Mouse (Mus musculus) kidney, postnatal 0 days (tissue): Measurements from ENCODE around the gene Gtf3c2. TPM values are rescaled to one million over a fixed set of nuclear protein-coding genes. Genes with fewer than 3 reads are reported as not detected.

Experiments
- ATAC-seq: fragments of 200-750 bp; cut with Nextera tagmentation; replicated peaks from 2 replicates; pipeline ENCODE4 v1.8.0; 2017; ENCODE audit warnings: low read depth, moderate number of reproducible peaks, moderate TSS enrichment, moderate library complexity; ENCODE audit not compliant: low FRiP score
- DNase-seq: peaks from one replicate; pipeline ENCODE4 v3.0.0-alpha.2; 2016; ENCODE audit warnings: low spot score
- H3K27ac ChIP-seq: fragments of 300-500 bp; sonication (generic); 2 replicates; pipeline ENCODE4 v1.5.1; 2014; ENCODE audit warnings: mild to moderate bottlenecking
- H3K27me3 ChIP-seq: fragments of 300-500 bp; sonication (generic); 2 replicates; pipeline ENCODE4 v1.6.1; 2014; ENCODE audit warnings: low read length, mixed read lengths; ENCODE audit not compliant: insufficient read depth
- H3K36me3 ChIP-seq: fragments of 300-500 bp; sonication (generic); 2 replicates; pipeline ENCODE4 v1.6.1; 2014; ENCODE audit warnings: low read length, mixed read lengths; ENCODE audit not compliant: insufficient read depth
- H3K4me1 ChIP-seq: fragments of 300-500 bp; sonication (generic); replicated peaks from 2 replicates; pipeline ENCODE4 v1.6.1; 2014; ENCODE audit warnings: antibody characterized with exemption, low read length, mixed read lengths; ENCODE audit not compliant: insufficient read depth
- H3K4me2 ChIP-seq: fragments of 300-500 bp; sonication (generic); 2 replicates; pipeline ENCODE4 v1.6.1; 2014; ENCODE audit warnings: mild to moderate bottlenecking, low read length, moderate library complexity, mixed read lengths
- H3K4me3 ChIP-seq: fragments of 300-500 bp; sonication (generic); replicated peaks from 2 replicates; pipeline ENCODE4 v1.5.1; 2014; ENCODE audit warnings: low read depth, low read length
- H3K9ac ChIP-seq: fragments of 300-500 bp; sonication (generic); 2 replicates; pipeline ENCODE4 v1.6.1; 2014; ENCODE audit warnings: low read depth, low read length
- H3K9me3 ChIP-seq: fragments of 300-500 bp; sonication (generic); replicated peaks from 2 replicates; pipeline ENCODE4 v1.6.1; 2016; ENCODE audit warnings: low read length, inconsistent platforms, mixed read lengths
- CTCF ChIP-seq: IDR thresholded peaks from 2 replicates; pipeline ENCODE4 v1.5.1; 2016; ENCODE audit warnings: antibody characterized with exemption, low read depth, mild to moderate bottlenecking, moderate library complexity
- WGBS: fragments of 180-500 bp; shearing (Covaris S2); extraction: QIAGEN DNeasy Blood & Tissue Kit; methylation state at CpG from one replicate; pipeline ENCODE4 v1.1.7; 2014; 5-methylcytosine and 5-hydroxymethylcytosine counted together
- polyA plus RNA-seq: library from polyadenylated mRNA; unstranded; fragments of >200 nt; fragmentation: Nextera tagmentation; extraction: Ambion mirVana; gene quantifications from 2 replicates; pipeline ENCODE4 v1.2.1, GENCODE M21; 2015

Gene Gtf3c2
- polyA plus RNA-seq, 1 experiment from 2014 or later, result 42.5 TPM

- TF ChIP-seq CTCF, result no peak
- DNase-seq (no peak), ATAC-seq (no peak)
- Histone ChIP-seq H3K4me3 (no peak overlapping the region), H3K9me3 (0 out of 2 replicates have a peak, but pooled peaks cover 3% of the 10 kb centered on the region), H3K27ac (no peak overlapping the region), H3K9ac (no peak overlapping the region), H3K4me1 (peaks cover 9% of the 10 kb centered on the region; the same call in 1 of the 2 replicates), H3K4me2 (no peak overlapping the region), H3K27me3 (no peaks in the 10 kb centered on the region), H3K36me3 (peaks cover 45% of the 10 kb centered on the region)
- 92% methylated on average over 19 of the region's 19 CpGs for WGBS
These were observed 19.5 kb upstream of the Gtf3c2 start for GRCm38 (mm10) chr5:31199321-31199892.

GRCm38 (mm10) chr5:31198616-31199320, 18.8 kb upstream of the Gtf3c2 start:
- DNase-seq (no peak), ATAC-seq (no peak)
- no peak for TF ChIP-seq CTCF
- H3K4me3 ChIP-seq, result no peak overlapping the region
- H3K36me3 ChIP-seq, result peaks cover 45% of the 10 kb centered on the region
- peaks cover 13% of the 10 kb centered on the region; the same call in 1 of the 2 replicates for H3K4me1 ChIP-seq
- H3K27me3 ChIP-seq, result no peaks in the 10 kb centered on the region
- H3K9ac ChIP-seq, result no peak overlapping the region
- WGBS, result 87% methylated on average over 5 of the region's 5 CpGs
- 0 out of 2 replicates have a peak, but pooled peaks cover 3% of the 10 kb centered on the region for H3K9me3 ChIP-seq
- H3K27ac ChIP-seq, result no peak overlapping the region
- no peak overlapping the region for H3K4me2 ChIP-seq

GRCm38 (mm10) chr5:31198170-31198569, 18.2 kb upstream of the Gtf3c2 start:
- peaks cover 13% of the 10 kb centered on the region; the same call in 1 of the 2 replicates for H3K4me1 ChIP-seq
- H3K9ac ChIP-seq, result no peak overlapping the region
- no peak overlapping the region for H3K27ac ChIP-seq
- WGBS, result 73% methylated on average over 9 of the region's 9 CpGs
- ATAC-seq (no peak), DNase-seq (no peak)
- H3K27me3 ChIP-seq, result no peaks in the 10 kb centered on the region
- H3K4me3 ChIP-seq, result no peak overlapping the region
- H3K36me3 ChIP-seq, result peaks cover 45% of the 10 kb centered on the region
- no peak for TF ChIP-seq CTCF
- 0 out of 2 replicates have a peak, but pooled peaks cover 3% of the 10 kb centered on the region for H3K9me3 ChIP-seq
- no peak overlapping the region for H3K4me2 ChIP-seq

GRCm38 (mm10) chr5:31197072-31197471, 17.1 kb upstream of the Gtf3c2 start:
- 95% methylated on average over 12 of the region's 12 CpGs for WGBS
- TF ChIP-seq CTCF, result no peak

GRCm38 (mm10) chr5:31196207-31196606, 16.3 kb upstream of the Gtf3c2 start:
- ATAC-seq, result no peak
- H3K27me3 ChIP-seq, result no peaks in the 10 kb centered on the region
- 90% methylated on average over 10 of the region's 10 CpGs for WGBS
- 0 out of 2 replicates have a peak, but pooled peaks cover 3% of the 10 kb centered on the region for H3K9me3 ChIP-seq
- no peak overlapping the region for H3K27ac ChIP-seq
- no peak overlapping the region for H3K4me3 ChIP-seq
- no peak for DNase-seq
- H3K36me3 ChIP-seq, result peaks cover 46% of the 10 kb centered on the region
- TF ChIP-seq CTCF, result no peak
- peaks cover 20% of the 10 kb centered on the region; the same call in 1 of the 2 replicates for H3K4me1 ChIP-seq
- no peak overlapping the region for H3K4me2 ChIP-seq
- H3K9ac ChIP-seq, result no peak overlapping the region

More at GRCm38 (mm10) chr5:31197072-31197471, 17.1 kb upstream of the Gtf3c2 start:
- Histone ChIP-seq H3K4me3 (no peak overlapping the region), H3K4me1 (peaks cover 15% of the 10 kb centered on the region; the same call in 1 of the 2 replicates), H3K36me3 (peaks cover 45% of the 10 kb centered on the region), H3K9me3 (0 out of 2 replicates have a peak, but pooled peaks cover 3% of the 10 kb centered on the region), H3K27me3 (no peaks in the 10 kb centered on the region), H3K27ac (no peak overlapping the region), H3K9ac (no peak overlapping the region), H3K4me2 (no peak overlapping the region)
- DNase-seq (no peak), ATAC-seq (no peak)

- H3K27ac ChIP-seq, result no peak overlapping the region
- WGBS, result 88% methylated on average over 4 of the region's 4 CpGs
These were observed 15.7 kb upstream of the Gtf3c2 start for GRCm38 (mm10) chr5:31195671-31196070.

More at GRCm38 (mm10) chr5:31195671-31196070, 15.7 kb upstream of the Gtf3c2 start:
- DNase-seq (no peak), ATAC-seq (no peak)
- H3K36me3 ChIP-seq, result peaks cover 51% of the 10 kb centered on the region
- H3K4me2 ChIP-seq, result no peak overlapping the region
- no peak for TF ChIP-seq CTCF
- H3K9ac ChIP-seq, result no peak overlapping the region
- H3K9me3 ChIP-seq, result 0 out of 2 replicates have a peak, but pooled peaks cover 3% of the 10 kb centered on the region
- H3K4me1 ChIP-seq, result peaks cover 17% of the 10 kb centered on the region; the same call in 1 of the 2 replicates
- no peaks in the 10 kb centered on the region for H3K27me3 ChIP-seq
- no peak overlapping the region for H3K4me3 ChIP-seq
